Mouse (Mus musculus) megakaryocyte progenitor cell, adult 5-6 weeks (primary cell): ENCODE data around the gene Tsnax. TPM values are rescaled to one million over a fixed set of nuclear protein-coding genes. Genes with fewer than 3 reads are reported as not detected.

Experiments used
- ATAC-seq: replicated peaks from 2 replicates; pipeline ENCODE4 v1.8.0; 2016; ENCODE audit warnings: mild to moderate bottlenecking, moderate TSS enrichment, inconsistent platforms; ENCODE audit not compliant: poor library complexity
- total RNA-seq, 2 experiments: library from RNA; stranded (forward) in 1 of 2; stranded (reverse) in 1 of 2; fragments of 157-497, 149-512 nt in 1 of 2; fragments of 200-1000 nt in 1 of 2; gene quantifications; 2 replicates each; pipeline versions ENCODE4 v1.2.3 to v1.2.4; 2015 to 2017

Gene Tsnax
- total RNA-seq, 2 experiments from 2014 or later = 57.6 to 71.7 TPM

GRCm38 (mm10) chr8:125041496-125041895 is 28.7 kb downstream of the Tsnax start:
- no peak for ATAC-seq

- ATAC-seq = no peak
Observed at GRCm38 (mm10) chr8:125043394-125043793, 30.6 kb downstream of the Tsnax start.

DNA sequence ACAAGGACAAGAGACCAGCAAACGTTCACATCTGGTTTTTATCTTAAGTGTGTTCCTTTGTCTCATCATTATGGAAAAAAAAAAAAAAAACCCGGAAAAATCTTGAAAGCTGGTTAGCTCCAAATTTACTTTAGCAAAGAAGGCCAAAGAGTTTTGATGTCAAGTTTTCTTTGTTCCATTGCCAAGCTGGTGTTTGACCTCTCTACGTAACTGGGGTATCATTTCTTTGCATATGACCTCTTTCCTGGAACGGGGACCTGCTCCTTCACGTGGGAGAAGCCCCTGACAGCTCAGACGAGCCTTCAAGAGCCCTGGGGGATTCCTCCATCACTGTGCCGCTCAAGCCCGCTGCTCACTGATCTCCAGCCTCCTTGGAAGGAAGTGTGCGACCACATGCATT is 31.1 kb downstream of the Tsnax start:
- ATAC-seq = no peak

DNA sequence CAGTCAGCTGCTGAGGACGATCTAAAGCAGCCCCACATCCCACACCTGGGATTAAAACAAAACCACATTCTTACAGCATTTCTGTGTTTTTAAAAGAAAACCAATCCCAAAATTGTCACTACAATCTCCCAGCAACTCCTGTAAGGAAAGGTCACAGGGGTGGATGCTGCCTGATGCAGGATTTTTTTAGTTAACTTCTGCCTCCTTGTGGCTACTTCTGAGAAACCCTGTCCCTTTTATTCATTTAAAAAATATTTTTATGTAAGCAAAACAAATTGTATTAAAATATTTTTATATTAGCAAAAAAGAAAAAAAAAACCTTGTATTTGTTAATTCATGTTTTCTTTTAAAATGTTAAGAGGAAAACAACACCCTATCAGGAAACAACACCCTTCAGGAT is 33.0 kb downstream of the Tsnax start:
- no peak for ATAC-seq

DNA sequence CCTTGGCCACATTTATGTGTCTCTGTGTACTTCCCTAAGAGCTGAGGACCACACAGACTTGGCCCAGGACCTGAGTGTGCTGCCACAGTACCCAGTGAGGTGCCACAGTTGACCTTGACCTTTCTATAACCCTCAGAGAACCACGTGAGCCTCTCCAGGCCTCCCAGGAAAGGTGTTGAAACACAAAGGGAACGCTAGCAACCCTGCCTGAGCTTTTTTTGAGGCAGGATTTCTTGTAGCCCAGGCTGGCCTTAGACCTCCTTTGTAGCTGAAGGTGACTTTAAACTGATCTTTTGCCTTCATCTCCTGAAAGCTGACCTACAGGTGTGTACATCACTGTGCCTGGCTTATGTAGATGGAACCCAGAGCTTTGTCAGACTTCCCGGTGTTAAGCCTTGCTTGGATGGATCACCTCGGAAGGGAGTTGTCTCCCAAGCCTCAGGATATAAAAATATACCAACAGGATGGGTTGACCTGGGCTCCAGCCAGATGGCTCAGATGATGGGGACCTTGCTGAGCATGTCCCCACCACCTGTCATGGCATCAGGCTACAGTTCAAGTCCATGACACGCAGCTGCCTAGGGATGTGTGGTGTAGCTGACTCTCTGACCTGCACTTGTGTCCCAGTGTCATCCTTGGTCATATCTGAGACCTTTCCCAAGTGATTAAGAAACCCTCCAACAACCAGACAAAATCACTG is 36.4 kb downstream of the Tsnax start:
- no peak for ATAC-seq

DNA sequence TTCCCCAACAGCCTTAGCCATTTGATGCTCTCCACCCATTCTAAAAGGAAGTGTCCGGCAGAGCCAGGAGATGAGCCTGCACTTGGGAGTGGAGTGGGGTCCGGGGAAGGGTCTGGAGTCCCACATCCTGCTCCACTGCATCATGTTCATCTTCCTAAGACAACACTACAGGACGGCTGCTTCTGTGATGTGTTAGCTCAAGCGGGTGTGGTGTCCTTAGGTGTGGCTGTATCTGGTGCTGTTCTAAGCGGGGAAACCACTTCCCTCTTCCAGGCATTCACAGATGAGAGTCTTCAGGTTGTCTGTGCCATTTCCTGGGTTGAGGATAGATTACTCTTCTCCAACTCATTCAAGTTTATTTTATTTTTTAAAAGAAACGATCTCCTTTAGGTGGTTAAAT is 37.0 kb downstream of the Tsnax start:
- ATAC-seq = no peak

GRCm38 (mm10) chr8:125052026-125052425 is 39.2 kb downstream of the Tsnax start:
- ATAC-seq = peak; percentile 72

- ATAC-seq = peak; percentile 47
Observed at GRCm38 (mm10) chr8:125053505-125054435, 41.0 kb downstream of the Tsnax start, which contains the start of gene Disc1. Disc1 (plus strand) TSS chr8:125054195.

- peak; percentile 47 for ATAC-seq
Observed at GRCm38 (mm10) chr8:125054436-125054810, 41.6 kb downstream of the Tsnax start.

- no peak for ATAC-seq
Observed at GRCm38 (mm10) chr8:125060904-125061303, 48.1 kb downstream of the Tsnax start.

- no peak for ATAC-seq
Observed at GRCm38 (mm10) chr8:125065596-125065995, 52.8 kb downstream of the Tsnax start.

DNA sequence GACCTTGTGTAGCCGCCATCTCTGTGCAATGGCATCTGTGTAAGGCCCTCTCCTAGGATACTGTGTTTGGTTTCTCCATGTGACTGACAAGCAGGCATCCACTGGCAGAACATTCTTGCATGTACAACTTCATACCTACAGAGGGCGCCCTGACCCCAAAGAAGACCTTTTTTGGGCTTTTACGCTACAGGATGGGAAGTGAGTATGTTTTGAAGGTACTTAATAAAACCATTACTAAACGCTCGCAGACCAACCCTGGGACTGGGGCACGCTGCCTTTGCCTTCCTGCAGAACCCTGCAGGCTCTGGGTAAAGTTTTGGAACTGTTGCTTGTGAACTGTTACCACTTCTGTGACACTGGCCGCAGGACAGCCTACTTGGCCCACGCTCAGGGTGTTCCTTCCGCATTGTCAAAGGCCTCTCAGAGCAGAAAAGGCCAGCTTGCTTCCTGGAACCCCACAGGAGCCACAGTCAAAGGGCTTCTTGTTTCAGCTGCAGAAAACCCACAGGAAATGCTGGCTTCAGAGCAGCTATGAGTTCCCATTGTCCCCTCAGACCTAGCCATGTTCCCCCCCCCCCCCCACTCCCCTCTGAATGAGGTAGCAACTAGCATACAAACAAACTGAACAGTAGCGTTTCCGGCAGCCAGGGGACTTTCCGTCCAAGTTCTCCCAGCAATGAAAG is 54.3 kb downstream of the Tsnax start:
- peak; percentile 83 for ATAC-seq

GRCm38 (mm10) chr8:125067596-125067960 is 54.8 kb downstream of the Tsnax start:
- ATAC-seq = peak; percentile 59

DNA sequence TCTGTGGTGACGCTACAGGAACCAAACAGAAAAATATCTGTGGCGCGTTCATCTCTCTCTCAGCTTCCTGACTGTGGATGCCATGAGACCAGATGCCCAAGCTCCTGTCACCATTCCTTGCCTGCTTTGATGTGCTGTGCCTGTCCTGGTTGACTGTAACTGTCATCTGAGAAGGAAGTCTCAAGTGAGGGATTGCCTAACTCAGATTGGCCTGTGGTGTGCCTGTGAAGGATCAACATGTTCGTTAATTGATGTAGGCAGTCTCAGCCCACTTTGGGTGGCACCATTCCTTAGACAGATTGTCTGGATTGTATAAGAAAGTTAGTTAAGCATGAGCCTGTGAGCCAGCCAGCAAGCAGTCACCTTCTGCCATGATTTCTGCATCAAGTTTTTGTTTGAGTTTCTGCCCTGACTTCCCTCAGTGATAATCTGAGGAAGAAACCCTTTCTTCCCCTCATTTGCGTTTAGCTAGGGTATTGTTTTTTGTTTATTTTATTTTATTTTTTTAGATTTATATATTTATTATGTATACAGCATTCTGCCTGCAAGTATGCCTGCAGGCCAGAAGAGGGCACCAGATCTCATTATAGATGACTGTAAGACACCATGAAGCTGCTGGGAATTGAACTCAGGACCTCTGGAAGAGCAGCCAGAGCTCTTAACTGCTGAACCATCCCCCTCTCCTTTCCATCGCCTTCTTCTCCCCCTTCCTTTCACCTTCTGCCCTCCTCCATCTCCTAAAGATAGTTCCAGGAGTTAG is 55.5 kb downstream of the Tsnax start:
- peak; percentile 25 for ATAC-seq

DNA sequence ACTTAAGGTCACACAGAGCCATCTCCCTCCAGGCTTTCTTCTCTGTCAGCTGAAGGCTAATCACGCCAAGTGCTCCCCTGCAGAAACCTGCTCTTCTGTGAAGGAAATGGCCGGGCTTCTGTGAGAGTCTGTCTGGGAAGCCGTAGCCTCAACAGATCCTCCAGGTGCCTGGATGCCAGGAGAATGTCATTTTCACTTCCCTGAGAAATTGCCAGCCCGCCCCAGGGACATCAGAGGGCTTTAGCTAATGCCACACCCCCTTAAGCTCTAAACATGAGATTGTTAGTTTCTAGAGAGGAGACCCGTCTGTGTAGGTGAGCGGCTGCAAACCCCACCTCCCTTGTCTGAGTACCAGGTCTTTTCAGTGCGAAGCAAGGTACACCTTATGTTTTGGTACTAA is 56.5 kb downstream of the Tsnax start:
- no peak for ATAC-seq

GRCm38 (mm10) chr8:125069733-125070132 is 56.9 kb downstream of the Tsnax start:
- ATAC-seq = no peak

- no peak for ATAC-seq
Observed at GRCm38 (mm10) chr8:125074141-125074540, 61.3 kb downstream of the Tsnax start.

GRCm38 (mm10) chr8:125074581-125074980 is 61.8 kb downstream of the Tsnax start:
- no peak for ATAC-seq

DNA sequence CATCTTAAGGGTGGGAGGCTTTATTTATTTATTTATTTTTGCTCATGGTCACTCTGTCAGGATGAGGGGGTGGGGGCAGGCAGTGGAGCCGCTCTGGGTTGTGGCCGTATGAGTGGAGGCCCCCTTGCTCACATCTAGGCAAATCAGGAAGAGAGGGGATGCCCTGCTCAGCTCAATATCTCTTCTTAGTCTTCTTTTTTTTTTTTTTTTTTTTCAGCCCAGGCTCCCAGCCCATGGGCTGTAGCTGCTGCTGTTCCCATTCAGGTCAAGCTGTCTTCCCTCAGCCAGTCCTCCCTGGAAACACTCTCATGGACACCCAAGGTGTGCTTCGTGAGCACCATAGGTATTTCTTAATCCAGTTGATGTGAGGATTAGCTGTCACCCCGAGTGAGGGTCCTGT is 62.6 kb downstream of the Tsnax start:
- ATAC-seq = no peak

GRCm38 (mm10) chr8:125077326-125077725 is 64.5 kb downstream of the Tsnax start:
- ATAC-seq = no peak
